Mouse (Mus musculus): ENCODE data around the gene Slc6a11.

DNA sequence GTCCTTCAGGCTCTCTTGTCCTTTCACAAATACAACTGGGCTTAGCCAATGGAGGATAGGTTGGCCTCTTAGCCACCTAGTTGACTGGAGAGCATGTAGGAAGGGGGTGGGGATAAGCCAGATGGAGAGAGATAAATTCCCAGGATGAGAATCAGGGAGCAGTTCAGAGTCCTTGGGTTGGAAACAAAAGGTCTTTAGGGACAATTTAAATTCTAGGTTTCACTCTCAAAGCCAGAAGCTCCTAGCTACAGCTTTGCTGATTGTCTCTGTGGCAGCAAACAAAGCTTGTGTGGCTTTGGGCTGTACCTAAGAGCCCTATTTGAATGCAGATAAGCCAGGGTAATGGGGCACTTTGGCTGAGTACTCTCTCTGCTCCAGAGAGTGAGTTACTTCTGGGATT, 135.2 kb downstream of the Slc6a11 start:
- no peak for TF ChIP-seq CTCF (IDR thresholded peaks at IDR 0.05; ENCODE audit: borderline replicate concordance, insufficient read depth, low read length)
- TF ChIP-seq POLR2A (IDR thresholded peaks at IDR 0.05; ENCODE audit: low read depth, low read length): no peak

Data from embryonic fibroblast, embryonic 13.5 days (primary cell).